Mouse (Mus musculus): ENCODE results near the gene Trpc4ap.

GRCm38 (mm10) chr2:155592854-155593283 lies 99.3 kb downstream of the Trpc4ap start:
- TF ChIP-seq CTCF (IDR thresholded peaks at IDR 0.05; ENCODE audit: control insufficient read depth, insufficient read depth, low read length): no peak
- TF ChIP-seq POLR2A (IDR thresholded peaks at IDR 0.05; ENCODE audit: borderline replicate concordance, control insufficient read depth, low read depth, low read length): no peak
